Mouse (Mus musculus): Measurements from ENCODE around the gene Mbd3.
A peak's percentile ranks its signal among the peaks of the same experiment; 100 is the strongest.
"Not testable (repeated sequence)": the region's sequence is repeated elsewhere in the genome, so short reads cannot be mapped to it uniquely, and the experiment has no call there.

Mbd3 gene

GRCm38 (mm10) chr10:80369995-80370747, 29.2 kb downstream of the Mbd3 start:
- DNase-seq (ENCODE audit: low read depth, low spot score) = no peak

- no peak for DNase-seq (ENCODE audit: low read depth, low spot score)
These were observed 31.0 kb downstream of the Mbd3 start for GRCm38 (mm10) chr10:80368392-80368791.

DNA sequence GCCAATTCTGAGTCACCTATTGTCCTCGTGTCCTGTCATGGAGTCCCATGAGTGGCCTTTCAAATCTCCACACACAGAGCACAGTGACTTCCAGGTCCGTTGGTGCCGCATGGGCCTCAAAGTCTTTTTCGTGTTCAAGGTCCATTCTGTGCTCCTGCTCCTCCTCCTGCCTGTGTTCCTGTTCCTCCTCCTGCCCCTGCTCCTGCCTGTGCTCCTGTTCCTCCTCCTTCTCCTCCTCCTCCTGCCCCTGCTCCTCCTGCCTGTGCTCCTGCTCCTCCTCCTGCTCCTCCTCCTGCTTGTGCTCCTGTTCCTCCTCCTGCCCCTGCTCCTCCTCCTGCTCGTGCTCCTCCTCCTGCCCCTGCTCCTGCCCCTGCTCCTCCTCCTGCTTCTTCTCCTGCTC, 31.4 kb downstream of the Mbd3 start:
- DNase-seq (ENCODE audit: low read depth, low spot score) = no peak

DNA sequence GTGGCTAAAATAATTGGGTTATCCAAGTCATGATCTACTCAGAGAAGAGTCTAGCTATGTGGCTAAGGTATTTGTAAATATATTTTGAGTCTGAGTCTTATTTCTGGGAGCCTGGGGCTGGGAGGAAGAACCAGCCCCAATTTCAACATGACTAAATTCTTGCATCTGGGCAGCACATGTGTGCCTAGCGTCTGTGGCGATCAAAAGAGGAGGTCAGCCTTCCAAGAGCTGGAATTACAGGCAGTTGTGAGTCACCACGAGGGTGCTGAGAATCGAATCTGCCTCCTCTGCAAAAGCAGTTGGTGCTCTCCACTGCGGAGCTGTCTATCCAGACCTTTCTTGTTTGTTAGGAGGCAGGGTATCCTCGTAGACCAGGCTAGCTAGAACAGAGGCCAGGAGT, 33.6 kb downstream of the Mbd3 start:
- no peak for DNase-seq (ENCODE audit: low read depth, low spot score)

DNA sequence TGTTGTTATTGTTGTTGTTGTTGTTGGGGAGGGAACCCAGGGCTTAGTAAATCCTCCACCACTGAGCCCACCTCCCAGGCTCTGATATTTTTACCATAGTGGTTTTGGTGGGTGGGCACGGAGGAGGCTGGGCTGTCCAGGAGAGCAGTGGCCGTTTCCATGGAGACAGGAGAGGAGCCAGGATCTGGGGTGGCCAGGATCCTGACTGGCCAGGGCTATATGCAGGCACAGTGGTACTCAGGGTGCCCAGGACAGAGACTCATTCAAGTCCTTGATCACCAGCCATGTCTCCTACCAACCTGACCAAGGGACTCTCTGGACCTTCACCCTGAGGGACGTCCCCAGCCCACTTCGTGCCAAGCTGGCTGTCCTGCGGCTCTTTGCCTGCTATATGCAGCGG, 35.6 kb downstream of the Mbd3 start:
- no peak for DNase-seq (ENCODE audit: low read depth, low spot score)

DNA sequence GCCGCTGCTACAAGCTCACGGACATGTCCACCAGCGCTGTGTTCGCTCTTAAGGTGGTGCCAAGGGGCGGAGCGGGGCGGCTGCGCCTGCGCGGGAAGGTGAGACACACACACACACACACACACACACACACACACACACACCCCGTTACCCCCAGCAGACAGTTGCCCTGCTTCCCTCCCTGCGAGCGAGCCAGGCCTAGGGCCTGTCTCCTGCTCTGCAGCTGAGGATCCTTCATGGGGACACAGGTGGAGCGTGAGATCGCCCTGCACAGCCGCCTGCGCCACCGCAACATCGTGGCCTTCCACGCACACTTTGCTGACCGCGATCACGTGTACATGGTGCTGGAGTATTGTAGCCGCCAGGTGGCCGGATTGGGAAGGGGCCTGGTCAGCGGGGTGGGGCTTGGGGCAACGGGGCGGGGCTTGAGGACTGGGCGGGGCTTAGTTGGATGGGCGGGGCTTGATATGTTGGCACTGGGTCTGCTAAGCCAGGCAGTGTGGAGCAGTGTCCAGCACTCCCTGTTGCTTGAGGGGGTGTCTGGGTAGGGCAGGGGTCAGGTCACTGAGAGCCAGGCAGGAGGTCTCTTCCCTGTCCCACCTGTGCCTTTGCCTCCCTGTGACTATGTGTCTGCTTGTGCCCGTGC, 41.2 kb downstream of the Mbd3 start:
- DNase-seq (ENCODE audit: low read depth, low spot score) = peak; percentile 75

- no peak for DNase-seq (ENCODE audit: low read depth, low spot score)
These were observed 42.0 kb downstream of the Mbd3 start for GRCm38 (mm10) chr10:80357336-80357735.

DNA sequence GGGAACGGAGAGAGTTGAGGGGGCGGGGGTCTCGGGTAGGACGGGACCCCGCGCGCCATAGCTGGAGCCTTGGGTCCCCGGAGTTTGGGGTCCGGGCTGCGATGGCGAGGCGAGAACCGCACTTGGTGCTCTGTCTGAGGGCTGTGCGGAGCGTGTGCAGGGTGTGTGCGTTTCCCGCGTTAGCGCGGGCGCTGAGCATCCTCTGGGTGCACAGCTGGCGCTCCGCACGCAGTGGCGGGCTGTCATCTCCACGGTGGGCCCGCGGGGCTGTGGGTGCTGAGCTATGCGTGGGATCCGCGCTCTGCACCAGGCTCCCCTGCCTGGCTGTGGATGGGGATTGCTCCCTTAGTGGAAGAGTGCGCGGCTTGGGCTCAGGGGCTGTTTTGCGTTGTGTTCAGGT, 42.6 kb downstream of the Mbd3 start:
- no peak for DNase-seq (ENCODE audit: low read depth, low spot score)

DNA sequence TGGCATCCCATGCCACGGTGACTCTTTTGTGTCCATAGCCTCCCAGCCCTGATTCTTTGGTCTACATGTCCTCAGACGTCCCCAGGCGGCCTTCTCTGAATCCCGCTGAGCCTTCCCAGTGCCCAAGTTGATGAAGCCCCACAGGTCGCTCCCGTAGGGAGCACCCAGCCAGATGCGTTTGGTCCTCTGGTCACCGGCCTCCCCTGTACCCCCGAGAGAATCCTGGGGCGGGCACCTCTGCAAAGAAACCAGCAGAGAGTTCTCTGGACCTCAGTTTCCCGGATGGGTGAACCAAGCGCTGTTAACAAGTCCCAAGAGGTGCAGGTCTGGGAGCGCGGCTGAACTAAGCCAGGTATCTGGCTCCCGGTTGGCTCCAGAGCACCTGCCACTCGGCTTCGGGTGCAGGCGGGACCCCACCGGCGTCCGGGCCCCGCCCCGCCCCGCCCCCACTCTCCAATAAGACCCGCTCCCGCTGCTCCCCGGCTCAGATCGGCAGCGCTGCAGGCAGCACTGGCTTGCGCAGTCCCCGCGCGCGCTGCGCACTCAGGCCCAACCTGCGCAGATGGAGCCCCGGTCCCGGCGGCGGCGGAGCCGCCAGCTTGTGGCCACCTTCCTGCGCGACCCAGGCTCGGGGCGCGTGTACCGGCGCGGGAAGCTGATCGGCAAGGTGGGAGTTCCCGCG, 43.2 kb downstream of the Mbd3 start, which contains the start of gene Plk5:
Gene Plk5, plus strand, starts transcription at position 459 of the 682 bp plus-strand sequence.
- DNase-seq (ENCODE audit: low read depth, low spot score) = peak; percentile 65

DNA sequence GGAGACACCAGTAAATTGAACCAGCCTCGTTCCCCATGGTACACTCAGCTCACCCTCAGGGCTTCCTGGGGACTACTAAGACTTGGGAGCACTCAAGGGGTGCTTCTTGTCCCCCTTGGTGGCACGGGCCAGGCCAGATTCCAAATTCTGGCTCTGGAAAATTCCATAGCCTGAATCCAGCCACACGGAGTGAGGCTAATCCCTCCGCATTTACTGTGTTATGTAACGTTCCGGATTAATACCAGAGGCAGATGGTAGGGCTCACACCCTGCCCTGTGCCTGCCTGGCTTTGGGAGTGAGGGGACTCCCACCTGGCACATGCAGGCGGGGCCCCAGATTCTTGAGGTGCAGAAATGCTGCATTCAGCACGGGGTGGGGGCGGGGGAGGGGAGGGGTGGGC, 43.9 kb downstream of the Mbd3 start:
- peak; percentile 77 for DNase-seq (ENCODE audit: low read depth, low spot score)

DNA sequence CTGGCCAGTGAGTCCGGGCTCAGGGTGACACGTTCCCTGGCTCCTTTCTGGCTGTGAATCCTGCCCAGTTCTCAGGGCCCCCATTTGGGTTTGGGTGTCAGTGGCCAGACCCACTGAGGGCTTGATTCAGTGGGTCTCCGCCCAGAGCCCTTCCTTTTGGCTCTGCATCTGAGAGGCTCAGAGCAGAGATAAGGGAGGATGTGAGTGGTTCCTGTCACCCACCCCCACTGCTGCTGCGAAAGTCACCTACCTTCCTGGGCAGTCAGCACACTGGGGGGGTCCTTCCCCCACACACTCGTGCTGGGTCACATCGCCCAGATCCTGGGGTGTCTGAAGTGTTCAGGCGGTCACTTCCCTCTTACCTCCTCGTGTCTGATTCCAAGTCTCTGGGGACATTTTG, 46.6 kb downstream of the Mbd3 start:
- DNase-seq (ENCODE audit: low read depth, low spot score) = no peak

- DNase-seq (ENCODE audit: low read depth, low spot score) = no peak
These were observed 47.5 kb downstream of the Mbd3 start for GRCm38 (mm10) chr10:80351896-80352295.

- no peak for DNase-seq (ENCODE audit: low read depth, low spot score)
These were observed 49.1 kb downstream of the Mbd3 start for GRCm38 (mm10) chr10:80350292-80350691.

DNA sequence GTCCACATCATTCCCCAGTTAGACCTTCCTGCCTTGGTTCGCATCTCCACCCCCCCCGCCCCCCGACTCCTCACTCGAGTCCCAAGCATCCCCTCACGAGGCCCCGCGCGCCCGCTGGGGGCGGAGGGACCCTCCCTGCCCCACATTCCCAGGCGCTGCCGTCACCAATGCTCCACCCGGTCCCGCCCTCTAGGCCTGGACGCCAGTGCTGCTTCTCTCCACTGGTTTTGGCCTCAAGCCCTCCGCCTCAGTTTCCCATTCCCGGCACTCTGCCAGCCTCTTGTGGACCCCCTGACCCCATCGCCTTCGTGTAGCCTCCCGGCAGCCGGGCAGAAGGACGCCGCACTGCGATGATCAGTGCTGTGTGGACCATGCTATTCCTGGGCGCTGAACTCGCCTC, 50.4 kb downstream of the Mbd3 start:
- DNase-seq (ENCODE audit: low read depth, low spot score) = no peak

DNA sequence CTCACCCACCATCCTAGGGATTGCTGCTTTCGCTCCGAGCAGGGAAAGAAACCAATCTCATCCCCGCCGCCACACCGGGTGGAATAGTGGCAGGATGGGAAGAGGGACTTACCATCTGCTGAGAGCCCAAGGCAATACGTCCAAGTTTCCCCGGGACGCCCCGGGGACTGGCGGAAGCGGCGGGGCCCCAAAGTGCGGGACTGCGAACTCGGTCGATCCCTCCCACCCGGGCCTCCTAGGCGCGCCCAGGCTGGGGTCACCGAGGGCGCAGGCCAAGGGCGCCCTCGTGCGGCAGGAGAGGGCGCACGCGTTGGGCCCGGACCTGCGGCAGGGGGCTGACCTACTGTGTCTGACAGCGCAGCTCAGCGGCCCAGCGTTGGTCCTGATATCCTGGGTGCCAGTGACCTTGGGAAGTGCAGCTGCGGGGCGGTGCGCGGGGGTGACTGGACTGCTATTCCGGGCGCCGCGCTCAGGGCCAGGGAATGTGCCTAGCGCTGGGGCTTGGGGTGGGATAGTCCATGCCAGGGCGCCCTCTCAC, 51.0 kb downstream of the Mbd3 start, which contains the start of gene Adamtsl5:
Gene Adamtsl5, minus strand, starts transcription at position 169 of the 538 bp plus-strand sequence.
- DNase-seq (ENCODE audit: low read depth, low spot score) = no peak

DNA sequence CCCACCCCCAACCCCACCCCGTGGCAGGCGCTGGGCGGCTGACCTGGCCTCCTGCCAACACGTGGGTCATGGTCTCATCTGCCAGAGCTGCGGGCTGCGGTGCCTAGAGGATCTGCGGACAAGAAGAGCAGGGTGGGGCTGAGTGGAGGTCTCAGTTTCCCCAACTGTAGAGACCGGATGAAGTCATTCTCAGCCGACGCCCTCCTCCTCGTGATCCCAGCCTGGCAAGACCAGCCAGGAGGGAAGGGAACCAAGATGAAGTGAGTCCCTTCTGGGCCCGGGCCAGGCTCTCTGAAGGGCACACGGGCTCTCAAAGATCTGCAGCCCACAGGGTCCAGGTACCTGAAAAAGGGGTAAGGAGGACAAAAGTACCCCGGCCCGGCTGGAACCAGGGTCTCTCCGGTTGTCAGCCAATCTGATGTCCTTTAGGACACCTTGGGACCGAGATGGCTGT, 51.8 kb downstream of the Mbd3 start:
- no peak for DNase-seq (ENCODE audit: low read depth, low spot score)

DNA sequence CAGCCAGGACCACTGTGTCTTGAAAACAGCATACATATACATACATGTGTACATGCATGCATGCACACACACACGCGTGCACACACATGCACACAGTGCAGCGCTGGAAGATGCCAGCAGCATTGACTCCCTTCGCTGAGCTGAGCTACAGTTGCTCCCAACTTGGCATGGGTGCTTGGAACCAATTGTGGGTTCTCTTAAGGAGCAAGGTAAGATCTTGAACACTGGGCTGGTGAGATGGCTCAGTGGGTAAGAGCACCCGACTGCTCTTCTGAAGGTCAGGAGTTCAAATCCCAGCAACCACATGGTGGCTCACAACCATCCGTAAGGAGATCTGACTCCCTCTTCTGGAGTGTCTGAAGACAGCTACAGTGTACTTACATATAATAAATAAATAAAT, 53.4 kb downstream of the Mbd3 start:
- not testable (repeated sequence) for DNase-seq (ENCODE audit: low read depth, low spot score)

GRCm38 (mm10) chr10:80345122-80345521, 54.2 kb downstream of the Mbd3 start:
- DNase-seq (ENCODE audit: low read depth, low spot score) = no peak

DNA sequence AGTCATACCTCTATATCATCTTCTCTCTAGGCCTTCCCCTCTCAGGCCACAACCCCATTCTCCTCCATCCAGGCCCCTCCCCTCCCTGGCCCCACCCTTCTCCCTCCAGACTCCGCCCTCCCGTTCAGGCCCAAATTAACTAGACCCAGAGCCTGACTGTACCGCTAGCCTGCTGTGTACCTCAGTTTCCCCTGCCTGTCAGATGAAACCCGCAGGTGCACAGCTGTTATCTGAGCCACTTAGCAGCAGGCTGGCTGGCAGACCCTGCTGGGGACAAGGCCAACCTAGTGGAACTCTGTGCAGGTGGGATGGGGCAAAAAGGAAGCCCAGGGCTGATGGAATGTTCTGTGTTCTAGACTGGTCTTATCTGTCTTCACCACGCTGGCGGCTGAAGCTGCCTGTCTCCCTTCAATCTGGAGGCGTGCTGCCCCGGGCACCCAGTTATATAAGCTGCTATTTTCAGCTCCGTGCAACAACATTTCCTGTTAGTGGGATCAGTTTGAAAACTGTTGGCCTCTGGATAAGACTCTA, 55.2 kb downstream of the Mbd3 start:
- no peak for DNase-seq (ENCODE audit: low read depth, low spot score)

- DNase-seq (ENCODE audit: low read depth, low spot score) = no peak
These were observed 55.9 kb downstream of the Mbd3 start for GRCm38 (mm10) chr10:80343425-80343895.

DNA sequence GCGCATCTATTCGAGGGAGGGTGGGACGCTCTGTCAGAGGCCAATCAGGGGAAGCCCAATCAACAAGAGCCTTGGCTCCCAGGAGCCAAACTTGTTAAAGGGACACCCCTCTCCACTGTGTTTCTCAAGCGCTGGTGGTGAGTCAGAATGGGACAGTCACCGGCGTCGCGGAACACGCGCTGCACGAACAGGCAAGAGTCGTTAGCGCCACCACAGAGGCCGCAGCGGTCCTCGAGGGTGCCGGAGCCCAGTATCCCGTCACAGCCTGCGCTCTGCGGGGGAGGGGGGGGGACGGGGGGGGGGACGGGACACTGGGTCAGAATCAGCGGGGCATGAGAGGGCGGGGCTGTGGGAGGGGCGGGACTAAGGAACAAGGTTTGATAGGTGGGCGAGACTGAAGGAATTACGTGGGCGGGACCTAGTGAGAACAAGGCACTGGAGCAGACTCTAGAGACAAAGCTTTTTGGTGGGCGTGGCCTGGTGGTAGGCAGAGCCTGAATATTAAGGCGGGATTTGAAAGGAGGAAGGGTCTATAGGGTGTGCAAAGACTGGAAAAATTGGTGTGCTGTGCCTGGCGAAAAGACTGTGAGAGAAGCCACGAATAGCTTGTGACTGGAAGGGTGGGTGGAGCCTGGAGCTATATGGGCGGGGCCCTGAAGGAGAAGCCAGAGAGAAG, 56.5 kb downstream of the Mbd3 start:
- no peak for DNase-seq (ENCODE audit: low read depth, low spot score)
